Mouse (Mus musculus) ES-Bruce4 (cell line): Measurements from ENCODE around the gene Bcl2a1c. TPM values are rescaled to one million over a fixed set of nuclear protein-coding genes. Genes with fewer than 3 reads are reported as not detected.

ENCODE experiments used
- H3K27ac ChIP-seq: 2 replicates; pipeline ENCODE4 v1.5.1; 2012; ENCODE audit warnings: low read length, inconsistent platforms; ENCODE audit not compliant: insufficient read depth
- H3K27me3 ChIP-seq: 2 replicates; pipeline ENCODE4 v1.6.1; 2012; ENCODE audit warnings: mild to moderate bottlenecking, low read length, inconsistent platforms; ENCODE audit not compliant: control insufficient read depth, poor library complexity, insufficient read depth, severe bottlenecking
- H3K36me3 ChIP-seq: 2 replicates; pipeline ENCODE4 v1.6.1; 2012; ENCODE audit warnings: inconsistent platforms, mild to moderate bottlenecking, low read length, moderate library complexity; ENCODE audit not compliant: control insufficient read depth, poor library complexity, insufficient read depth, severe bottlenecking
- H3K4me1 ChIP-seq: one replicate; pipeline ENCODE4 v1.8.1; 2011; ENCODE audit warnings: low read length; ENCODE audit not compliant: control insufficient read depth, insufficient read depth
- H3K4me3 ChIP-seq: 2 replicates; pipeline ENCODE4 v1.5.1; 2011; ENCODE audit warnings: low read depth, mild to moderate bottlenecking, low read length
- H3K9ac ChIP-seq: 2 replicates; pipeline ENCODE4 v1.6.1; 2012; ENCODE audit warnings: low read depth, mild to moderate bottlenecking, inconsistent platforms; ENCODE audit not compliant: poor library complexity, severe bottlenecking
- H3K9me3 ChIP-seq: replicated peaks from 2 replicates; pipeline ENCODE4 v1.6.1; 2012; ENCODE audit warnings: mild to moderate bottlenecking, low read length, inconsistent platforms; ENCODE audit not compliant: control insufficient read depth, poor library complexity, insufficient read depth, severe bottlenecking
- CTCF ChIP-seq: IDR thresholded peaks from one replicate; pipeline ENCODE4 v1.8.1; 2011; ENCODE audit warnings: low read depth, low read length
- EP300 ChIP-seq: IDR thresholded peaks from 2 replicates; pipeline ENCODE4 v1.6.1; 2011; ENCODE audit warnings: low read depth, low read length; ENCODE audit not compliant: insufficient read depth
- polyA plus RNA-seq: library from polyadenylated mRNA; stranded (reverse); fragments of >200 nt; gene quantifications from 2 replicates; pipeline ENCODE4 v1.2.4, GENCODE M21; 2011; ENCODE audit warnings: low read depth; ENCODE audit not compliant: missing spikeins, insufficient read depth, insufficient read length

Gene Bcl2a1c
- polyA plus RNA-seq, 1 experiment, result not detected

GRCm38 (mm10) chr9:114379871-114380270 lies 49.9 kb downstream of the Bcl2a1c start:
- Histone ChIP-seq H3K4me1 (no peaks in the 10 kb centered on the region), H3K4me3 (no peak overlapping the region), H3K27ac (no peak overlapping the region), H3K27me3 (no peaks in the 10 kb centered on the region), H3K9ac (no peak overlapping the region), H3K9me3 (no peaks in the 10 kb centered on the region), H3K36me3 (peaks cover 11% of the 10 kb centered on the region)
- TF ChIP-seq EP300 (0 out of 2 replicates have a peak, but pooled peaks have one; percentile 30), CTCF (no peak)

Other genes with a start within 250 kb of the Bcl2a1c start
- 45.7 and 53.3 TPM in 2 replicates for gene Crtap, start 60.5 kb downstream of the Bcl2a1c start, polyA plus RNA-seq
- 41.1 TPM in 2 replicates for gene Glb1, start 70.9 kb downstream of the Bcl2a1c start, polyA plus RNA-seq
- 6.5 and 7.3 TPM in 2 replicates for gene Tmppe, start 71.0 kb downstream of the Bcl2a1c start, polyA plus RNA-seq
- 0.57 and 1.4 TPM in 2 replicates for gene Ccr4, start 174.8 kb downstream of the Bcl2a1c start, polyA plus RNA-seq
- gene C130032M10Rik, start 185.6 kb downstream of the Bcl2a1c start, polyA plus RNA-seq, result not detected in 2 replicates
- gene Trim71, start 234.2 kb downstream of the Bcl2a1c start, polyA plus RNA-seq, result 120 and 122 TPM in 2 replicates